Mouse (Mus musculus): ENCODE measurements at regions not wholly inside any gene's neighbourhood (a gene's known extent, or its start where the extent isn't known, plus 50 kb on each side); places are given as distances from the start of the nearest gene placed in this dataset.

DNA sequence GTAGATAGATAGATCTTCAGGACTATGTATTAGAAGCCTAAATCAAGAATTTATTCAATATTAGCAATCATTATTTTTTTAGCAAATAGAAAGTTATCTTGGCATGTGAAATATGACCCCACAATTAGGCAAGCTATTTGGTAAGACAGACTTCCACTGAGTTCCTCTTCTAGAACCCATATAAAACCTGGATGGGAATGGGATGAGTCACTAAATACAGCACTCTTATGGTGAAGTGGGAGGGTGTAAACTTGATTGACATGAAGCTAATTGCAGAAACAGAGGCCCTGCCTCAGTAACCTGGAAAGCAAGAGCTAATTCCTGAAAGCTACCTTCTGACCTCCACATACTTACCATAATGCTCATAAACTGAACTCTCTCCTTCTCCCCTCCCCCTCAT lies 723.2 kb upstream of the Zeb2 start:
- no peak for DNase-seq

DNA sequence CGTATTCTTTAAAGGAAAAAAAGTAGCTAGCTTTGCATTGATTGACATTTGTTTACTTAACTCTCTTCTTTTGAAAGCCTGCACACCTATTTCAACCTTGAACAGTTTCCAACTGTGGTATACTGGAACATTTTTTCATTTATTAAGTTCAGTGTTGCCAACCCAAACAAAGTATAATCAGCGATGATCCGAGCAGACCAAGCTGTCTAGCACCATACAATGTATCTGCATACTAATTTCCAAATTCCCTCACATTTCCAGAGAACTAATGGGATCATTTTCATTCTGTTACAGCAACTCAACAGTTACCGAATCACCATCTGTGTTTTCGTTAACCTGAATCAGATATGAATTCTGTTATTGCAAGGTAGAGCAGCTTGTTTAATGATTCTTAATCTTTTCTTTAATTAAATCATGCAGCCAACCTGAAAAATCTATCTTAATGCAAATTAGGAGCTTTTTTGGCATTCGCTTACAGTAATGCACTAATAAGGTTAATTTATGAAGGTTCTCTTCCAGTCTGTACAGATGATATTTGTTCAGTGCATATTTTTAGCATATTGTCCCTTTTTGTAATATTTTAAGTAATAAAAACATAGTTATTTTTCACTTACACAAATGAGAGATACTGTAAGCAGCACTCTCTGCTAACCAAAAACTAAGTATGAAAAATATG lies 719.5 kb upstream of the Zeb2 start:
- no peak for DNase-seq

DNA sequence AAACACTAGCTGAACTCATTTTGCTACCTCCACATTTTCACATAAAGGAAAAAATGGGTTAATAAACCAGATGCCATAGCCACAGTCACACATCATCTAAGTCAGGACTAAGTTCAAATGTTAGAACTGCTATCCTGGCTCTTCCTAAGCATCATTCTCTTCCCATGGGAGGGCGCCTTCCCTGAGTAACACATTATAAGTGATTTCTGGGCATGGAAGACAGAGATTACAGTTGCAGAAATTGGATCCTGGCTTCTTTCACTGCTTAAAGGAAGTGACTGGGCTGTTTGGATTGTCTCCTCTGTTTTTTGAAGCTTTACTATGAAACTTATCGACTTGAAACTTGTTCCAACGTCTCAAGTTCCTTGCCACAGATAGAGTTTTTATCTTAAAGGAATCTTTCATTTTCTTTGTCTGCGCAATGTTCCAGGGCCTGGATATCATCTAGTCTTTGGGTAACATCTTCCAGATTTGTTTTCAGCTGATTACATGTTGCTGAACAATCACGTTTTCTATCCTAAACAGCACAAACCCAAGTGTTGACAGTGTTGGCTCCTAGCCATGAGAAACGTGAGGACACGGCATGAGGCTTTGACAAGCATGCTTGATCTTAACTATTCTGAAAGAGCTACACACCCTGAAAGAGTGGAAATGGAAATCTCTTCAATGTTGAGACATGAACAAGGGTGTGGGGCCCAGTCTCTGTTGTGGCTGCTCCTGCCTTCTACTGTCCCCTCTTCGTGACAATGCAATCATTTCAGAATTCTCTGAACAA lies 700.9 kb upstream of the Zeb2 start:
- no peak for DNase-seq

- DNase-seq: no peak
Measured at GRCm38 (mm10) chr2:45814741-45815140, 697.5 kb upstream of the Zeb2 start.

DNA sequence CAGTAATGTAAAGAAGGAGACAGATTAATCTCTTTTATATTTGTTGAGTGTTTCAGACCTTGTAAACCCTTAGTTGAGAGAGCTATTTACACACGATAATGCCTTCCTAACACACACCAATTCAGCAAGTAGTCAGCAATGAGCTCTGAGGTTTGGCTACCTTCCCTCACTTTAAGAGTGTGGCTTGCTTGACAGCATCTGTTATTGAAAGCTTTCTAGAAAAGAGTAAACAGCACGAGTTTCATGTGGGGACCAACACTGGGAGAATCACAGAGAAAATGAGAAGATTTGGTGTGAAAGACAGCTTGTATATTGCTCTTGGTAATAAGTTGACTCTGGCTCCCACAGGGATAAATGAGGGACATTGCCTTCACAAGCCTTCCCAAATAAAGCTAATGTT lies 688.1 kb upstream of the Zeb2 start:
- DNase-seq: no peak

DNA sequence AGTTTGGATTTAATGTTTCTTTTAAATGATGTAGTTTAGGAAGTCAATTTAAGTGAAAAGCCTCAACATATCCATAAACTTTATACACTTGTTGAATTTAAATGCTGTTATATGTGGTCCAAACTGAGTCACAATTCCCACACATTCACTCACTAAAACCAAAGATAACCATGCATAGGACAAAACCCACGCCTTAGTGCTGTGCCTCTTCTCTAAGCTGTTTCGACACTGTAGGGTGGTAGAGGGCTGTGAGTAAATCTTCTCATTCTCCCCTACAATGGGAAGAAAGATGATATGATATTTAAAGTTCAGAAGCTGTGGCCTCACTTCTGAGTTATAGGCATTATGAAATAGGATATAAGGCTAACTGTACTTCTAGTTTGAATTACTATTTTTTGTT lies 682.9 kb upstream of the Zeb2 start:
- no peak for DNase-seq

- no peak for DNase-seq
Measured at GRCm38 (mm10) chr2:45793561-45793960, 676.4 kb upstream of the Zeb2 start.

DNA sequence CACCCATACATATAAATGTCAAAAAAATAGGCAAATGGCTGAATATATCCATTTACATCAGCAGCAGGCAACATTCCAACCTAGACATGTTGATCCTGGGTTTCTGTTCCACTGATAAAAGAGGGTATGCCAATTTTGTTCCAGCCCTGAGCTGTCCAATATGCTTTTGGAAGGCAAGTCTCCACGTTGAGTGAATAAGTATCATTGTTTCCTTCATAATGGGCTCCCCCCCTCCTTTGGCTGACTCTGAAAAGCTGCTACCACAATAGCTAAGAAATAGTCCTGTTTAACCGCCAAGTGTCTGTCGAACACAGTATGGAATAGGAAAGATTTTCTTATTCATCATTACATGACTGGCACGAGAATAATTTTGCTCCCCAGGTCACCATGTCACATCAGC lies 672.5 kb upstream of the Zeb2 start:
- DNase-seq: no peak

DNA sequence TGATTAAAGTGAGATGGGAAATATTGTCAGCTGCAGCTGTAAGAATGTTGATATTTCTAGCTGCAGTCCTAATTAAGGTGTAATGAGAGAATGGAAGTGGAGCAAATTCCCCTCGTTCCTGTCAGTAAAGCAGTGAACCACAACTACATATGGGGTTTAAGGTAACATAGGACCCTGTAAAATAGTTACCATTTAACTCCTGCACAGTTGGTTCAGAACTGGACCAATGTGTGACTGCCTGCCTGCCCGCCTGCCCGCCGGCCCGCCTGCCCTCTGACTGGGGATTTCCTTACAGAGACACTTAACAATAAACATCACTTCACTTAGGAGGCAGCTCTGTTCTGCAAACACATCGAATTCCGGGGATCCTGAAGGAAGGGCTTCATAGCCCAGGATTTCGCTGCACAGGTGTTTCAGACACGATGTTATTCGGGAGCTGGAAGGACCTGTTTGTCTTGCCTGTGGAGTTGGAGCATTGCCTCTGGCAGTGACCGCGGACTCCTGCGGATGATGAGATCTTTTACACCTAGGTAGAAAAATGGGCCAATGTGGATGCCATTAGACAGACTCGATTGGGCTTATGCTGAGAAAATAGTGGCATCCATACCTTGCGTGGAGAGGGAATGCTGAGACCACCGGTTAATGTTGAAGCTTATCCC lies 670.7 kb upstream of the Zeb2 start:
- DNase-seq: no peak

GRCm38 (mm10) chr2:45786787-45787186 lies 669.6 kb upstream of the Zeb2 start:
- DNase-seq: no peak

DNA sequence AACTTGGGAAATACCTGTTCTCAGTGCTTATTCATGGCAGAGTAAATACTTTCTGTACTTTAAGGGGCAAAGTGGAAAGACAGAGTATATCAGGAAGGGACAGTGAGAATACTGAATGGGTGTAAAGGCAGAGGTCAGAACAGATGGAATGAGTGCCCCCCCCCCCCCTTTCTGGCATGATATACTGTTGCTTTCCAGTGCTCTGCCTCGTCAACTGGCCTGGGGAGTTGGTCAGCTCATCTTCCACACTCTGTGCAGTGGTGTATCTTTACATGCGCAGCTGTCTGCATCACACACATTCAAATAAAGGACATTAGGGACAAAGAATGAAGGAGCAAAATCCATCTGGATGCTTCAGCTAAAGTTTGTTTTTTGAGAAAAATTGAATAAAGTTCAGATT lies 668.5 kb upstream of the Zeb2 start:
- DNase-seq: no peak

GRCm38 (mm10) chr2:45783634-45784412 lies 666.6 kb upstream of the Zeb2 start:
- no peak for DNase-seq

DNA sequence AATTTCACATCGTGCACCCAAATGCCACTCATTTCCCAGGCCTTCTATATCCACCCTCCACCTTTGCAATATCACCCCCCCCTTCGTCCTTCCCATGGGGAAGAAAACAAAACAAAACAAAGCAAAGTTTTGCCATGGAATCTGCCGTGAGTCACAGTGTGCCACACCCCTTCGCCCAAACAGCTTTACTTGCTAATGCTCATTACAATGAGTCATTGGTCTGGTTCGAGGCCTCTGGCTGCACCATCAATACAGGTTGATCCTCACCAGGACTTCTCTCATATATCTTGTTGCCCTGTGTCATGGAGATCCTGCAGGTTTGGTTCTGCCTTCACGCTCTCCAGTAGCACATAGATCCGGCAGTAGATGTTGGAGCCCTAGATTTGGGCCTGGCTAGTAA lies 660.3 kb upstream of the Zeb2 start:
- no peak for DNase-seq

- DNase-seq: no peak
Measured at GRCm38 (mm10) chr2:45776485-45777135, 659.4 kb upstream of the Zeb2 start.

DNA sequence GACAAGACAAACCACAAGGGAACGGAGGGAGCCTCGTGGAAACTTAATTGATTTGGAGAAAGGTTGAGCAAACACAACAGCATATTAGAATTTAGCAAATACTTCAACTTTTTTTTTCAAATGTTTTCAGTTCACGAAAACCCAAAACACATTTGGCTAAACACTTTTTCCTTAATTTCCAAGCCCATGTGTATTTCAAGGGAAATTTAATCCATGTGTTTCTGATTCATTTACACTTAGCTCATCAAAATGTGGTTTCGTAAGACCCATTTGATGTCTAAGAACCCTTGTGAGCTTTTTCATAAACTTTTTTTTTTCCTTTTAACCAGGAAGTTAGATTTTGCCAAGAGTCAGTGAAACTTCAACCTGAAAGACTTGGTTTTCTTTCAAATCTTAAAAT lies 658.5 kb upstream of the Zeb2 start:
- no peak for DNase-seq

DNA sequence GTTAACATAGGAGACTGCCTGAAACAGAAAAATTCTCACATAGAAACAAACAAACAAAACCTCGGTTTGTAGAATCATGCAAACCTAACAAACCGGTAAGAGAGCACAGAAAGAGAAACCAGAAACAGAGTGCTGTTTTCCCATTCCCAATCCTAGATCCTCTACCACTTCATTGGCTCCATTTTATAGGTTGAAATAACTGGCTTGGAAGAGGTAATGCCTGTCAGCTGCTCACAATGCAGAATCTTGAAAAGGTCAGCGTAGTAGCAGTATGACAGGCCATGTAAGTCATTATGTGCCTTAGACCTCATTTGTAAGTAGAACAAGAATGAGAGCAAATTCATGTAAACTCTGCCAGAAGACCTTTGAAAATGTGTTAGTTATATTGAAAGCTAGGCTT lies 657.2 kb upstream of the Zeb2 start:
- DNase-seq: no peak

DNA sequence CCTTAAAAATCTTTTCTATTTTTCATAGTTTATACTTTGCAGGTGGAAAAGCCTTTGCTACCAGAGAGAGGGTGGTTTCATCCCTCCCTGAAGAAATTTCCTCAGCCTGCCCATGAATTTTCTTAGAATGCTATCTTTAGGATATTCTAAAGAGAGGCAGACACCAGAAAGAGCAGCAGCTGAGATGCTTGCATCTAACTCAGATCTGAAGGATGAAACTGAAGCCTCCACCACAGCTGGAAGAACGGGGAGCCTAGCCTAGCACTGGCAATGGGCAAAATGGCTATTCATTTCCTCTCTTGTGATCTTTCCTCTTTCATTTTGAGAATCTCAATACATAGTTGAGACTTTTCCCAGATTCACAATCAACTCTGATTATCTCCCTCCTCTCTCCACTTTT lies 640.0 kb upstream of the Zeb2 start:
- no peak for DNase-seq

DNA sequence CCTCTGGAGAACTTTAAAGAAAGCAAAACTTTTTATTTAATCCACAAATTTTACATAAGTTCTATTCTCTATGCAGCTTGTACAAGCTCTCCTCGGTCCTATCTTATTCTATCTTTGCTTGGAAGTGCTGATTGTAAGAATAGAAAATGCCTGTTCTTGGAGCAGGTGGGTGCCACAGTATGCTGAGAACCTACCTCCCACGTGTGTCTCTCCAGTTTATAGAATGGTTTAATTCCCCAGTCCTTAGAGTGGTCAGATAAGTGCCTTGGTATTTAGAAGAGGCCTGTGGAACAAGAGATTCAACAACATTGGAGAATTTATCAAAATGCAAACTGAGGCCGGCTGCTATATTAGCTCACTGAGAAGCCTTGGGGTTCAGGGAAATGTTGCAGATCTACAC lies 639.2 kb upstream of the Zeb2 start:
- no peak for DNase-seq

DNA sequence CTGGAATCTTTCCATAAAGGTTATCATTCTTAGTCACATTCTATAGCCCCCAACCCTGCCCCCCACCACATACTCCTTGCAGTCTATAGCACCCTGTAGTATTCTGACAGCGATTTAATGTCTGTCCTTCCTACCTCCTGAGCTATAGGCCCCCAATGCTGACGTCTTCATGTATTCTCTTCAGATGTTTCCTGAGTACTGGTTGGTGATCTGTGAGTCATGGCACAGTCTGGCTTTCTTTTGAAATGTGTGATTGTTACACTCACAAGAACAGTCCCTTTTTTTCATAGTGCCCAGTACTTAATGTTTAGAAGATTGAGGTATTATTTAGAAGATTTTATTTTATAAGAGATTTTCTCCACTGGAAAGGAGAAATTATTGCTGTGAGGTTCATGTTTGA lies 634.6 kb upstream of the Zeb2 start:
- DNase-seq: no peak

GRCm38 (mm10) chr2:45749379-45749778 lies 632.2 kb upstream of the Zeb2 start:
- no peak for DNase-seq

DNA sequence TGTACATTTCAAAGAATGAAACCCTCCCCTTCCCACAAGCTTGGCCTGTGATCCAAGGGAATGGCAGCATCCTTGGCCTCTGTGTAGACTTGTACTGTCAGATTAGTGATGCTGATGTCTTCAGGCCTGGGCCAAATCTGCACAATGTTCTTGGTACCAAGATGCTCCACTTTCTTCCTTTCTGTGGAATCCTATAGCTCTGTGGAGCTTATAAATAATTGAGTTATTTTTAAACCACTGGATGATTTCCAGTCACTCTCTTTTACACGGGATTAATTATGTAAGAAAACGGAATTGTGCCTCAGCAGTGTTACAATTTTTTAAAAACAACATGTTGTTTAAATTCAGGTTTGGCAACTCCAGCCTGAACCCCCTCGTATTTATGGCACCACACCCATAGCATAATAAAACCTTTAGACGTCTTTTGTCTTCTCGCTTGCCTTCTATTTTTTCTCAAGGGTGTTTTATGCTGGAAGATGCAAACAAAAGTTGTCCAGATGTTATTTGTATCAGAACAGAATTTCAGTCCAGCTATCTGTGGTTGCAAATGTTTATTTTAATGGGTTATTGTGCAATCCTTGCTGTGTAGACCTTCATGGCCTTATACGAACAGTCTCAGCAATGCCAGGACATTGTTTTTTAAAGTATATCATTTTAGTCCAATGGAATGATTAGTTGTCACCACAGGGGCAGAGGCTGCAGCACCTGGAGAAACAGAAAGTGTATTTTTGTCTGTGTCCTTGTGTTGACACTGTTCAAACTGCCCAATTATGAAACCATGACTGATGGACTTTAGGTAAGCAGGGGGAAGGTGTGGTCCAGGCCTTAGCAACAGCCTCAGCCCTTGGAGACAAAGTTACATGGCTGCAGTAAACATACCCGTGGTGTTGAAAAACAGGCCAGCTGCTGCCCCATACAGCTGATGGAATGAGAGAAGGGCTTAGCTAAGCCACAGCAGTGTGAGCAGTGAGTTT lies 630.4 kb upstream of the Zeb2 start:
- no peak for DNase-seq

DNA sequence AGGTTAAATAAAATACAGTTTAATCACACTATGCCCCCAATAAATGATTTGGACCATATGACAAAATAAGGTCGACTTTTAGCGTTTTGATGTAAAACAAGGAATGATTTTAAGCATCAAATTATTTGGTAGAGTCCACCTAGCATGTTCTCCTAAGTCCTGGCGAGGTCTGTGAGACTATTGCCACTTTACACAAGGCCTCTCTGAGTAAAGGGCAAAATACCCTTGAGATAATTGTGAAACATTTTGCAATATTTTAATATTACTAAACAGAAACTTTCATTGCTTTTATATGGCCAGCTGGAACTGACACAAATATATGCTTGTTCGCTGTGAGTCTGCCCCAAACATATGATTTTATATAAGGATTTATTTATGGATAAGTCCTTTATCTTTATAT lies 629.4 kb upstream of the Zeb2 start:
- DNase-seq: no peak

Measured in thymus, postnatal 25 days (tissue).